Mouse (Mus musculus) MEL (cell line): ENCODE results near the gene Sbk3.
"Not testable (repeated sequence)": the region's sequence is repeated elsewhere in the genome, so short reads cannot be mapped to it uniquely, and the experiment has no call there.

Experiments used
- CTCF ChIP-seq, 3 experiments: IDR thresholded peaks in 2 of 3; conservative IDR thresholded peaks in 1 of 3; 2 replicates each; pipeline ENCODE4 v1.5.1; 2011 to 2012; ENCODE audit warnings: low read length in 3 of 3, low read depth in 2 of 3, mild to moderate bottlenecking in 2 of 3, improper control_type of control experiment in 1 of 3, inconsistent platforms in 1 of 3, mixed read lengths in 1 of 3, moderate library complexity in 1 of 3; ENCODE audit not compliant: control insufficient read depth in 1 of 3, insufficient read depth in 1 of 3, poor library complexity in 1 of 3, severe bottlenecking in 1 of 3
- GABPA ChIP-seq: IDR thresholded peaks from 2 replicates; pipeline ENCODE4 v1.6.1; 2012; ENCODE audit warnings: low read depth, mild to moderate bottlenecking, inconsistent platforms, low read length, improper control_type of control experiment, moderate library complexity
- GATA1 ChIP-seq: IDR thresholded peaks from 2 replicates; pipeline ENCODE4 v1.6.1; 2011; ENCODE audit warnings: low read depth, low read length, improper control_type of control experiment
- POLR2A ChIP-seq, 2 experiments: IDR thresholded peaks; 2 replicates each; pipeline ENCODE4 v1.6.1; 2011 to 2012; ENCODE audit warnings: low read length in 2 of 2, mild to moderate bottlenecking in 2 of 2, control low read depth in 1 of 2, improper control_type of control experiment in 1 of 2, low read depth in 1 of 2, moderate library complexity in 1 of 2; ENCODE audit not compliant: control insufficient read depth in 1 of 2, insufficient read depth in 1 of 2, poor library complexity in 1 of 2
- RCOR1 ChIP-seq: IDR thresholded peaks from 2 replicates; pipeline ENCODE4 v1.6.1; 2012; ENCODE audit warnings: low read depth, mild to moderate bottlenecking, inconsistent platforms, low read length, improper control_type of control experiment
- TAL1 ChIP-seq: IDR thresholded peaks from 2 replicates; pipeline ENCODE4 v1.6.1; 2012; ENCODE audit warnings: mild to moderate bottlenecking, inconsistent platforms, low read length, moderate library complexity, mixed read lengths
- TBP ChIP-seq: IDR thresholded peaks from 2 replicates; pipeline ENCODE4 v1.8.0; 2011; ENCODE audit warnings: low read depth, low read length, improper control_type of control experiment
- ZNF384 ChIP-seq: IDR thresholded peaks from 2 replicates; pipeline ENCODE4 v1.6.1; 2012; ENCODE audit warnings: low read depth, mild to moderate bottlenecking, inconsistent platforms, low read length, improper control_type of control experiment

DNA sequence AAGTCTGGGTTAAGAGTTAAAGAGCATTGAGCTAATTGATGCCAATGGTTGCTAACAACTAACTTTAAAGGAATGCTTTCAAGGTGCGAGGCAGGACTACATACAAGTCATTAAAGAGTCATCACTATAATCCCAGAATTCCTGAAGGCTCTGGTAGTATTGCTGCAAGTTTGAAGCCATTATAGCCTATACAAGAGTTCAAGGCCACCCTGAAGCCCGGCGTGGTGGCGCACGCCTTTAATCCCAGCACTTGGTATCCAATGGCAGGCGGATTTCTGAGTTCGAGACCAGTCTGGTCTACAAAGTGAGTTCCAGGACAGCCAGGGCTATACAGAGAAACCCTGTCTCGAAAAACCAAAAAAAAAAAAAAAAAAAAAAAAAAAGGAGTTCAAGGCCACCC lies 48.6 kb upstream of the Sbk3 start:
- not testable (repeated sequence) for TF ChIP-seq CTCF (IDR thresholded peaks at IDR 0.05 in 2 of 3, conservative IDR thresholded peaks at IDR 0.05 in 1 of 3; ENCODE audit: control insufficient read depth in 1 of 3, insufficient read depth in 1 of 3, low read depth in 2 of 3, low read length in 3 of 3, poor library complexity in 1 of 3, severe bottlenecking in 1 of 3); TBP; POLR2A (IDR thresholded peaks at IDR 0.05; ENCODE audit: control insufficient read depth in 1 of 2, insufficient read depth in 1 of 2, low read depth in 1 of 2, low read length in 2 of 2, poor library complexity in 1 of 2); ZNF384; RCOR1; GABPA; TAL1; GATA1
